Mouse (Mus musculus): ENCODE results near the gene Auts2.

- TF ChIP-seq CTCF (IDR thresholded peaks at IDR 0.05; ENCODE audit: extremely low read depth, insufficient read length, insufficient replicate concordance, low read depth, low read length), result no peak
- no peak for TF ChIP-seq POLR2A (IDR thresholded peaks at IDR 0.05; ENCODE audit: low read depth, low read length)
Measured at GRCm38 (mm10) chr5:132298996-132299395, 244.1 kb downstream of the Auts2 start.

Data from small intestine, adult 2 months (tissue).